Mouse (Mus musculus): ENCODE measurements around the gene Cdh23.

GRCm38 (mm10) chr10:60256088-60256487 lies 440.2 kb downstream of the Cdh23 start:
- no peak for TF ChIP-seq CTCF (IDR thresholded peaks at IDR 0.05)
- no peak for TF ChIP-seq EP300 (IDR thresholded peaks at IDR 0.05)

Data from lung, postnatal 0 days (tissue).